Mouse (Mus musculus): ENCODE results near the gene Cdkal1. TPM values are rescaled to one million over a fixed set of nuclear protein-coding genes. Genes with fewer than 3 reads are reported as not detected.

The Cdkal1 gene
- polyA plus RNA-seq, 1 experiment from 2014 or later: 25.9 TPM

DNA sequence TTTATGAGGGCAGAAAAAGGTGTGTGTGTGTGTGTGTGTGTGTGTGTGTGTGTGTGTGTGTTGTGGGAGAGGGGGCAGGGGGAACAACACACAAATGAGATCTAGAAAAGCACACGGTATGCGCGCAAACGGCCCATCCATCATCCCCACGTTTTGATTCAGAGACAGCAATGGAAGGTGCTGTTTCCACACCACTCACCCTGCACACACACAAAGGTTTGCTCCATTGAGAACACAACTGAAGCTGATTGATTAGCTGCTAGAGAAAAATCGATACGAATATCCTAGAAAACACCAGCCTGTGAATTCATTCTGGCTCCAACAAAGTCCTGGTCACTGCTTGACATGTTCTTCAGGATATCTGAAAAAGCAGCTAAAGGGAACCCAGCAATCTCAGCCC, 233.6 kb downstream of the Cdkal1 start:
- no peak overlapping the region for H3K9ac ChIP-seq (ENCODE audit: low read depth, low read length)
- H3K4me3 ChIP-seq (ENCODE audit: low read depth, low read length): no peak overlapping the region
- H3K9me3 ChIP-seq (ENCODE audit: control insufficient read depth, low read length): no peaks in the 10 kb centered on the region
- WGBS: 73% methylated on average over 7 of the region's 7 CpGs
- H3K4me1 ChIP-seq (ENCODE audit: control insufficient read depth, insufficient read depth, low read length): no peaks in the 10 kb centered on the region
- no peak overlapping the region for H3K4me2 ChIP-seq (ENCODE audit: low read depth, low read length)
- ATAC-seq (ENCODE audit: low read depth) (no peak), DNase-seq (ENCODE audit: low spot score) (no peak)
- H3K27me3 ChIP-seq (replicated peaks; ENCODE audit: control insufficient read depth, insufficient read depth, low read length): no peaks in the 10 kb centered on the region
- H3K27ac ChIP-seq (replicated peaks; ENCODE audit: low read depth, low read length): no peak overlapping the region
- no peaks in the 10 kb centered on the region for H3K36me3 ChIP-seq (ENCODE audit: control insufficient read depth, insufficient read depth, low read length)

DNA sequence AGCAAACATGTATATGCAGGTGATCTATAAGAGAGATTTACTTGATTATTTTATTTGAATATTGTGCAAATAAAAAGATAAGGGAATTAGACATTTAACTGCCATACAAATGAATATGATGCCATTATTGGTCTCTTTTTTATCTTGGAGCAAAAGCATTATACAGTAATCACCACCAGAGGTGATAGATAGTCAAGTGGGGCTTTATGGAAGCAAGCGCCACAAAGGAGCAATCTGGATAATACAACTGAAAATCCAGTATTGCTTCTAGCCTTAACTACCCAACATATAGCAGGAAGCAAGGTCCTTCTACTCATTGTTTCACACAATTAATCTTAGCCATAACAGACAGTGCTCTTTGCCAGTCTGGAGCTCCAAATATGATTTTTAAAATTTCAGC, 234.1 kb downstream of the Cdkal1 start:
- WGBS: 86% methylated on average over 1 of the region's 1 CpGs

GRCm38 (mm10) chr13:29620826-29621225, 234.6 kb downstream of the Cdkal1 start:
- WGBS: 76% methylated on average over 7 of the region's 7 CpGs
- ATAC-seq (ENCODE audit: low read depth): no peak
- Histone ChIP-seq H3K9me3 (ENCODE audit: control insufficient read depth, low read length) (no peaks in the 10 kb centered on the region), H3K4me3 (ENCODE audit: low read depth, low read length) (no peak overlapping the region), H3K36me3 (ENCODE audit: control insufficient read depth, insufficient read depth, low read length) (no peaks in the 10 kb centered on the region), H3K4me1 (ENCODE audit: control insufficient read depth, insufficient read depth, low read length) (no peaks in the 10 kb centered on the region), H3K9ac (ENCODE audit: low read depth, low read length) (no peak overlapping the region), H3K27ac (replicated peaks; ENCODE audit: low read depth, low read length) (no peak overlapping the region), H3K27me3 (replicated peaks; ENCODE audit: control insufficient read depth, insufficient read depth, low read length) (no peaks in the 10 kb centered on the region), H3K4me2 (ENCODE audit: low read depth, low read length) (no peak overlapping the region)
- DNase-seq (ENCODE audit: low spot score): no peak

More for the DNA sequence above, 234.1 kb downstream of the Cdkal1 start:
- no peak for DNase-seq (ENCODE audit: low spot score)
- no peaks in the 10 kb centered on the region for H3K27me3 ChIP-seq (replicated peaks; ENCODE audit: control insufficient read depth, insufficient read depth, low read length)
- ATAC-seq (ENCODE audit: low read depth): no peak
- no peak overlapping the region for H3K4me2 ChIP-seq (ENCODE audit: low read depth, low read length)
- no peak overlapping the region for H3K4me3 ChIP-seq (ENCODE audit: low read depth, low read length)
- H3K4me1 ChIP-seq (ENCODE audit: control insufficient read depth, insufficient read depth, low read length): no peaks in the 10 kb centered on the region
- H3K27ac ChIP-seq (replicated peaks; ENCODE audit: low read depth, low read length): no peak overlapping the region
- no peaks in the 10 kb centered on the region for H3K36me3 ChIP-seq (ENCODE audit: control insufficient read depth, insufficient read depth, low read length)
- H3K9ac ChIP-seq (ENCODE audit: low read depth, low read length): no peak overlapping the region
- H3K9me3 ChIP-seq (ENCODE audit: control insufficient read depth, low read length): no peaks in the 10 kb centered on the region

DNA sequence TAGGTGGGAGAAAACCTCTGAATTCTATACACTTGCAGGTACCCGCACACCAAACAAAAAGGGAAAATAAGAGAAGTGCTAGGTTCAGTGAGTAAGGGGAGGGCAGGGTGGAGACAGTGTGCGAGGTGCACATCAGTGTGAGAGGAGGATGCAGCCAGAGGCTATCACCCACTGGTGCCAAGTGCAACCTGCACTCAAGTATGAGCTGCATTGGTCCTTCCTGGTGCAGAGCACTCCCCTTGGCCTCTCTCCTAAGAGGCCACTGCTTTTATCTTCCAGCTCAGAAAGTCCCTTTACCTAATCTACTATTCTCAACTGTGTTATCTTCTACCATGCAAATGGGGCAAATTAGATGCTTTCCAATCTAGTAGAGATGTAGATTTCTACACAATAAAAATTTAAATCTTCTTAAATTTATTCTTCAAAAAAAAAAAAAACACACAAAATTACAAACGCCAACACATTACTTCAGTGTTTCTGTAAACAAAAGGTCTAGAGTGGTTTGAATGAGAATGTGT, 238.8 kb downstream of the Cdkal1 start:
- 0 out of 2 replicates have a peak, but pooled peaks cover 5% of the 10 kb centered on the region for H3K4me1 ChIP-seq (ENCODE audit: control insufficient read depth, insufficient read depth, low read length)
- DNase-seq (ENCODE audit: low spot score) (no peak), ATAC-seq (ENCODE audit: low read depth) (no peak)
- no peak overlapping the region for H3K9ac ChIP-seq (ENCODE audit: low read depth, low read length)
- no peaks in the 10 kb centered on the region for H3K27me3 ChIP-seq (replicated peaks; ENCODE audit: control insufficient read depth, insufficient read depth, low read length)
- H3K4me2 ChIP-seq (ENCODE audit: low read depth, low read length): no peak overlapping the region
- H3K9me3 ChIP-seq (ENCODE audit: control insufficient read depth, low read length): no peaks in the 10 kb centered on the region
- H3K27ac ChIP-seq (replicated peaks; ENCODE audit: low read depth, low read length): no peak overlapping the region
- H3K4me3 ChIP-seq (ENCODE audit: low read depth, low read length): no peak overlapping the region
- H3K36me3 ChIP-seq (ENCODE audit: control insufficient read depth, insufficient read depth, low read length): no peaks in the 10 kb centered on the region
- 84% methylated on average over 3 of the region's 3 CpGs for WGBS

GRCm38 (mm10) chr13:29615987-29616386, 239.5 kb downstream of the Cdkal1 start:
- 0 out of 2 replicates have a peak, but pooled peaks cover 7% of the 10 kb centered on the region for H3K4me1 ChIP-seq (ENCODE audit: control insufficient read depth, insufficient read depth, low read length)
- no peak for ATAC-seq (ENCODE audit: low read depth)
- H3K27ac ChIP-seq (replicated peaks; ENCODE audit: low read depth, low read length): no peak overlapping the region
- H3K4me3 ChIP-seq (ENCODE audit: low read depth, low read length): no peak overlapping the region
- DNase-seq (ENCODE audit: low spot score): no peak
- no peaks in the 10 kb centered on the region for H3K36me3 ChIP-seq (ENCODE audit: control insufficient read depth, insufficient read depth, low read length)
- no peak overlapping the region for H3K9ac ChIP-seq (ENCODE audit: low read depth, low read length)
- no peaks in the 10 kb centered on the region for H3K27me3 ChIP-seq (replicated peaks; ENCODE audit: control insufficient read depth, insufficient read depth, low read length)
- H3K9me3 ChIP-seq (ENCODE audit: control insufficient read depth, low read length): no peaks in the 10 kb centered on the region
- H3K4me2 ChIP-seq (ENCODE audit: low read depth, low read length): no peak overlapping the region
- WGBS: 79% methylated on average over 3 of the region's 3 CpGs

DNA sequence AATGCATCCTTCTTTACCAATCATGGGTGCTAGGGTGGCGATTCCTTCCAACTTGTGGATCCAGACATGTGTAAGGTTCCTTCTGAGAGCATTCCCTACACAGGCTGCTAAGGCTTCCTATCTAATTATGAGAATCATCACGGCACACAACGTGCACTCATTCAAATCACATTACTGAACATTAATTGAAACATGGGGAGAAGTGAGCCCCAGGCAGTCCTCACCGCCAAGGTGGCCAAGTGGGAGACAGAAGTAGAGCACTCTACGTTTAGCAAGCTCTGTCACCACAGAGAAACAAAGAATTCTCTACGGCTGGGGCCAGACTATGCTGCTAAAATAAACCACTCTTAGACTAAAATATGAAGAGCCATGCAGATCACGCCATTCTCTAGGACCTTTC, 240.4 kb downstream of the Cdkal1 start:
- no peak for ATAC-seq (ENCODE audit: low read depth)
- 67% methylated on average over 7 of the region's 7 CpGs for WGBS

GRCm38 (mm10) chr13:29610051-29610931, 245.2 kb downstream of the Cdkal1 start:
- no peak overlapping the region for H3K27ac ChIP-seq (replicated peaks; ENCODE audit: low read depth, low read length)
- H3K4me1 ChIP-seq (ENCODE audit: control insufficient read depth, insufficient read depth, low read length): 0 out of 2 replicates have a peak, but pooled peaks cover 8% of the 10 kb centered on the region
- no peaks in the 10 kb centered on the region for H3K27me3 ChIP-seq (replicated peaks; ENCODE audit: control insufficient read depth, insufficient read depth, low read length)
- no peak overlapping the region for H3K4me2 ChIP-seq (ENCODE audit: low read depth, low read length)
- ATAC-seq (ENCODE audit: low read depth): peak; percentile 79
- peak; percentile 68 for DNase-seq (ENCODE audit: low spot score)
- H3K9me3 ChIP-seq (ENCODE audit: control insufficient read depth, low read length): no peaks in the 10 kb centered on the region
- WGBS: 44% methylated on average over 13 of the region's 13 CpGs
- no peaks in the 10 kb centered on the region for H3K36me3 ChIP-seq (ENCODE audit: control insufficient read depth, insufficient read depth, low read length)
- no peak overlapping the region for H3K9ac ChIP-seq (ENCODE audit: low read depth, low read length)
- H3K4me3 ChIP-seq (ENCODE audit: low read depth, low read length): no peak overlapping the region

More for the DNA sequence above, 240.4 kb downstream of the Cdkal1 start:
- H3K27ac ChIP-seq (replicated peaks; ENCODE audit: low read depth, low read length): no peak overlapping the region; the same call in 1 of the 2 replicates
- no peaks in the 10 kb centered on the region for H3K27me3 ChIP-seq (replicated peaks; ENCODE audit: control insufficient read depth, insufficient read depth, low read length)
- H3K36me3 ChIP-seq (ENCODE audit: control insufficient read depth, insufficient read depth, low read length): no peaks in the 10 kb centered on the region
- H3K4me3 ChIP-seq (ENCODE audit: low read depth, low read length): no peak overlapping the region
- H3K4me1 ChIP-seq (ENCODE audit: control insufficient read depth, insufficient read depth, low read length): 0 out of 2 replicates have a peak, but pooled peaks cover 8% of the 10 kb centered on the region
- no peak overlapping the region for H3K9ac ChIP-seq (ENCODE audit: low read depth, low read length)
- H3K9me3 ChIP-seq (ENCODE audit: control insufficient read depth, low read length): no peaks in the 10 kb centered on the region
- no peak overlapping the region for H3K4me2 ChIP-seq (ENCODE audit: low read depth, low read length)
- no peak for DNase-seq (ENCODE audit: low spot score)

- no peak for DNase-seq (ENCODE audit: low spot score)
- H3K9ac ChIP-seq (ENCODE audit: low read depth, low read length): no peak overlapping the region
- H3K27ac ChIP-seq (replicated peaks; ENCODE audit: low read depth, low read length): no peak overlapping the region
- ATAC-seq (ENCODE audit: low read depth): no peak
- H3K4me2 ChIP-seq (ENCODE audit: low read depth, low read length): no peak overlapping the region
- no peaks in the 10 kb centered on the region for H3K9me3 ChIP-seq (ENCODE audit: control insufficient read depth, low read length)
- no peaks in the 10 kb centered on the region for H3K36me3 ChIP-seq (ENCODE audit: control insufficient read depth, insufficient read depth, low read length)
- no peak overlapping the region for H3K4me3 ChIP-seq (ENCODE audit: low read depth, low read length)
- H3K4me1 ChIP-seq (ENCODE audit: control insufficient read depth, insufficient read depth, low read length): 0 out of 2 replicates have a peak, but pooled peaks cover 3% of the 10 kb centered on the region
- WGBS: 81% methylated on average over 5 of the region's 5 CpGs
- no peaks in the 10 kb centered on the region for H3K27me3 ChIP-seq (replicated peaks; ENCODE audit: control insufficient read depth, insufficient read depth, low read length)
Observed at GRCm38 (mm10) chr13:29609441-29609840, 246.0 kb downstream of the Cdkal1 start.
